Mouse (Mus musculus): ENCODE results near the gene Akap6.
"Not testable (repeated sequence)": the region's sequence is repeated elsewhere in the genome, so short reads cannot be mapped to it uniquely, and the experiment has no call there.

The Akap6 gene

GRCm38 (mm10) chr12:52711857-52712640, 12.9 kb downstream of the Akap6 start:
- no peak for DNase-seq (ENCODE audit: low spot score)

GRCm38 (mm10) chr12:52718392-52718791, 19.2 kb downstream of the Akap6 start:
- no peak for DNase-seq (ENCODE audit: low spot score)

- no peak for DNase-seq (ENCODE audit: low spot score)
Measured at GRCm38 (mm10) chr12:52719232-52719631, 20.0 kb downstream of the Akap6 start.

GRCm38 (mm10) chr12:52719681-52720080, 20.5 kb downstream of the Akap6 start:
- DNase-seq (ENCODE audit: low spot score), result no peak

- DNase-seq (ENCODE audit: low spot score), result not testable (repeated sequence)
Measured at GRCm38 (mm10) chr12:52724039-52724615, 24.9 kb downstream of the Akap6 start.

- DNase-seq (ENCODE audit: low spot score), result no peak
Measured at GRCm38 (mm10) chr12:52726434-52727231, 27.4 kb downstream of the Akap6 start.

GRCm38 (mm10) chr12:52729396-52729795, 30.2 kb downstream of the Akap6 start:
- no peak for DNase-seq (ENCODE audit: low spot score)

GRCm38 (mm10) chr12:52735161-52735560, 36.0 kb downstream of the Akap6 start:
- not testable (repeated sequence) for DNase-seq (ENCODE audit: low spot score)

- no peak for DNase-seq (ENCODE audit: low spot score)
Measured at GRCm38 (mm10) chr12:52737151-52737550, 38.0 kb downstream of the Akap6 start.

GRCm38 (mm10) chr12:52739326-52739725, 40.1 kb downstream of the Akap6 start:
- no peak for DNase-seq (ENCODE audit: low spot score)

GRCm38 (mm10) chr12:52741801-52742200, 42.6 kb downstream of the Akap6 start:
- no peak for DNase-seq (ENCODE audit: low spot score)

GRCm38 (mm10) chr12:52750006-52750405, 50.8 kb downstream of the Akap6 start:
- peak; percentile 5 for DNase-seq (ENCODE audit: low spot score)

GRCm38 (mm10) chr12:52755649-52756048, 56.5 kb downstream of the Akap6 start:
- no peak for DNase-seq (ENCODE audit: low spot score)

- DNase-seq (ENCODE audit: low spot score), result no peak
Measured at GRCm38 (mm10) chr12:52757881-52758280, 58.7 kb downstream of the Akap6 start.

- no peak for DNase-seq (ENCODE audit: low spot score)
Measured at GRCm38 (mm10) chr12:52764046-52764445, 64.9 kb downstream of the Akap6 start.

- DNase-seq (ENCODE audit: low spot score), result no peak
Measured at GRCm38 (mm10) chr12:52764810-52765209, 65.6 kb downstream of the Akap6 start.

GRCm38 (mm10) chr12:52769561-52769960, 70.4 kb downstream of the Akap6 start:
- no peak for DNase-seq (ENCODE audit: low spot score)

GRCm38 (mm10) chr12:52771931-52772330, 72.7 kb downstream of the Akap6 start:
- no peak for DNase-seq (ENCODE audit: low spot score)

GRCm38 (mm10) chr12:52772494-52773280, 73.5 kb downstream of the Akap6 start:
- no peak for DNase-seq (ENCODE audit: low spot score)

GRCm38 (mm10) chr12:52773847-52774246, 74.7 kb downstream of the Akap6 start:
- no peak for DNase-seq (ENCODE audit: low spot score)

GRCm38 (mm10) chr12:52774382-52774781, 75.2 kb downstream of the Akap6 start:
- no peak for DNase-seq (ENCODE audit: low spot score)

- DNase-seq (ENCODE audit: low spot score), result no peak
Measured at GRCm38 (mm10) chr12:52780216-52780615, 81.0 kb downstream of the Akap6 start.
